Mouse (Mus musculus): ENCODE results near the gene AB124611. TPM values are rescaled to one million over a fixed set of nuclear protein-coding genes. Genes with fewer than 3 reads are reported as not detected.
"Not testable (repeated sequence)": the region's sequence is repeated elsewhere in the genome, so short reads cannot be mapped to it uniquely, and the experiment has no call there.

Gene AB124611
- polyA plus RNA-seq, 1 experiment from 2014 or later, result 19.9 TPM

GRCm38 (mm10) chr9:21518690-21519089, 7.3 kb upstream of the AB124611 start:
- not testable (repeated sequence) for DNase-seq (ENCODE audit: low spot score)

- DNase-seq (ENCODE audit: low spot score), result no peak
These were observed 637 bp upstream of the AB124611 start for GRCm38 (mm10) chr9:21525142-21525936.

- DNase-seq (ENCODE audit: low spot score), result no peak
These were observed 613 bp downstream of the AB124611 start for GRCm38 (mm10) chr9:21526634-21526944.

- no peak for DNase-seq (ENCODE audit: low spot score)
These were observed 1.3 kb downstream of the AB124611 start for GRCm38 (mm10) chr9:21527100-21527801.

GRCm38 (mm10) chr9:21527917-21528324, 1.9 kb downstream of the AB124611 start:
- no peak for DNase-seq (ENCODE audit: low spot score)

GRCm38 (mm10) chr9:21536501-21536900, 10.5 kb downstream of the AB124611 start:
- peak; percentile 31 for DNase-seq (ENCODE audit: low spot score)

- DNase-seq (ENCODE audit: low spot score), result no peak
These were observed 11.0 kb downstream of the AB124611 start for GRCm38 (mm10) chr9:21537009-21537408.

- DNase-seq (ENCODE audit: low spot score), result no peak
These were observed 14.2 kb downstream of the AB124611 start for GRCm38 (mm10) chr9:21539981-21540753.

- DNase-seq (ENCODE audit: low spot score), result not testable (repeated sequence)
These were observed 16.0 kb downstream of the AB124611 start for GRCm38 (mm10) chr9:21542001-21542400.

GRCm38 (mm10) chr9:21545351-21545915, 19.5 kb downstream of the AB124611 start:
- no peak for DNase-seq (ENCODE audit: low spot score)

- DNase-seq (ENCODE audit: low spot score), result peak; percentile 99
These were observed 20.2 kb downstream of the AB124611 start for GRCm38 (mm10) chr9:21545916-21546788.

- DNase-seq (ENCODE audit: low spot score), result no peak
These were observed 20.8 kb downstream of the AB124611 start, which contains the start of gene Carm1 for GRCm38 (mm10) chr9:21546789-21547074. TSS of gene Carm1 (plus strand) at chr9:21546894.

- DNase-seq (ENCODE audit: low spot score), result peak; percentile 61
These were observed 21.3 kb downstream of the AB124611 start for GRCm38 (mm10) chr9:21547075-21547941.

- no peak for DNase-seq (ENCODE audit: low spot score)
These were observed 25.1 kb downstream of the AB124611 start for GRCm38 (mm10) chr9:21551049-21551448.

- no peak for DNase-seq (ENCODE audit: low spot score)
These were observed 27.8 kb downstream of the AB124611 start for GRCm38 (mm10) chr9:21553607-21554273.

- DNase-seq (ENCODE audit: low spot score), result no peak
These were observed 29.3 kb downstream of the AB124611 start for GRCm38 (mm10) chr9:21555198-21555742.

- DNase-seq (ENCODE audit: low spot score), result no peak
These were observed 31.0 kb downstream of the AB124611 start for GRCm38 (mm10) chr9:21556996-21557395.

- no peak for DNase-seq (ENCODE audit: low spot score)
These were observed 31.6 kb downstream of the AB124611 start for GRCm38 (mm10) chr9:21557556-21557955.

GRCm38 (mm10) chr9:21558366-21558765, 32.4 kb downstream of the AB124611 start:
- no peak for DNase-seq (ENCODE audit: low spot score)
